Mouse (Mus musculus) embryo, embryonic 11.5 days (tissue): ENCODE measurements at regions not wholly inside any gene's neighbourhood (a gene's known extent, or its start where the extent isn't known, plus 50 kb on each side); places are given as distances from the start of the nearest gene placed in this dataset.

Source experiments
- DNase-seq: peaks from one replicate; pipeline ENCODE4 v3.0.0-alpha.2; 2012; ENCODE audit warnings: low read depth, low spot score

- DNase-seq: no peak
Measured at GRCm38 (mm10) chr6:41127816-41128215, 92.5 kb upstream of the 2210010C04Rik start.

- no peak for DNase-seq
Measured at GRCm38 (mm10) chr6:41126855-41127254, 91.5 kb upstream of the 2210010C04Rik start.

- no peak for DNase-seq
Measured at GRCm38 (mm10) chr6:41121641-41122040, 86.3 kb upstream of the 2210010C04Rik start.

GRCm38 (mm10) chr6:41119176-41119575 lies 83.9 kb upstream of the 2210010C04Rik start:
- DNase-seq: no peak

GRCm38 (mm10) chr6:41118201-41118976 lies 83.1 kb upstream of the 2210010C04Rik start:
- peak; percentile 14 for DNase-seq

- DNase-seq: no peak
Measured at GRCm38 (mm10) chr6:41113943-41114342, 78.6 kb upstream of the 2210010C04Rik start.

- DNase-seq: peak; percentile 13
Measured at GRCm38 (mm10) chr6:41112861-41113610, 77.7 kb upstream of the 2210010C04Rik start.

GRCm38 (mm10) chr6:41111829-41112228 lies 76.5 kb upstream of the 2210010C04Rik start:
- no peak for DNase-seq

GRCm38 (mm10) chr6:41108897-41109296 lies 73.6 kb upstream of the 2210010C04Rik start:
- DNase-seq: no peak

- no peak for DNase-seq
Measured at GRCm38 (mm10) chr6:41103689-41104400, 68.5 kb upstream of the 2210010C04Rik start.

GRCm38 (mm10) chr6:41101997-41102396 lies 66.7 kb upstream of the 2210010C04Rik start:
- no peak for DNase-seq

GRCm38 (mm10) chr6:41100258-41100657 lies 64.9 kb upstream of the 2210010C04Rik start:
- DNase-seq: no peak

- no peak for DNase-seq
Measured at GRCm38 (mm10) chr6:41091177-41091829, 56.0 kb upstream of the 2210010C04Rik start.
